Mouse (Mus musculus): Measurements from ENCODE around the gene Ube2j2. TPM values are rescaled to one million over a fixed set of nuclear protein-coding genes. Genes with fewer than 3 reads are reported as not detected.

The Ube2j2 gene
- polyA plus RNA-seq (2012; rRNA removed), result 114 and 144 TPM in 2 replicates

DNA sequence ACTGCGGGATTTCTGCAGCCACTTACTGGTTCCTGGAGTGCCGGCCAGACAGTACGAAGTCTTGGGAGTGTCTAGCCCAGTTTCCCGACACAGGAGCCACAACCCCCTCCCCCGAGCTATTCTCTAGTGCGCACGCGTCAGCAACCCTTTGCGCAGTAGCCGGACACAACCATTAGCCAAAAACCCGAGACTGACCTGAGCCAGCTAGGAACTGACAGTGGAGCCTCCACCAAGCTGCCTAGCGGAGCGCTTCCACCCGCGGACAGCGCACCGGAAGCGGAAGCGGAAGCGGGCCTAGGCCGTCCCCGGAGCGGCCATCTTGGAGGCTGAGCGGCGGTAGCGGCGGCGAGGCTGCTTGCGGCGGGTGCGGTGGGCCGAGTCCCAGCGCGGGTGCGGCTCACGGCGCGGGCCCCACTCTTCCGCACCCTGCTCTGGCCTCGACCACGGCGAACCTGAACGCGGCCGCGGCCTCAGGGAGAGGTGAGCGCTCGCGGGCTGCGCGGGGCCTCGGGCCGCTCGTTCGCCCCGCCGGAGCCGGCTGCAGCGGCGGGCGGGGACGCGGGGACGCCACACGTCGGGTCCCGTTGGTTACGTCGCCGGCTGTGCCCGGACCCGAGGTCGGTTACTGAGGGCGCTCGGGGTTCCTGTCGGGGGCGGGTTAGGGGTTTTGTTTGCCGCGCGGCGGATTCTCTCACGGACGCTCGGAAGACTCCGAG lies at the start of gene Ube2j2:
TSS of gene Ube2j2 (plus strand) at position 298 of the 716 bp plus-strand sequence.
- peak; percentile 99 for DNase-seq (ENCODE audit: low read depth)
- TF ChIP-seq POLR2A (IDR thresholded peaks at IDR 0.05; ENCODE audit: borderline replicate concordance, extremely low read depth, insufficient read depth, insufficient read length, poor library complexity, severe bottlenecking) (peak; percentile 97), CTCF (IDR thresholded peaks at IDR 0.05; ENCODE audit: borderline replicate concordance, extremely low read depth, insufficient read depth, insufficient read length) (no peak)

DNA sequence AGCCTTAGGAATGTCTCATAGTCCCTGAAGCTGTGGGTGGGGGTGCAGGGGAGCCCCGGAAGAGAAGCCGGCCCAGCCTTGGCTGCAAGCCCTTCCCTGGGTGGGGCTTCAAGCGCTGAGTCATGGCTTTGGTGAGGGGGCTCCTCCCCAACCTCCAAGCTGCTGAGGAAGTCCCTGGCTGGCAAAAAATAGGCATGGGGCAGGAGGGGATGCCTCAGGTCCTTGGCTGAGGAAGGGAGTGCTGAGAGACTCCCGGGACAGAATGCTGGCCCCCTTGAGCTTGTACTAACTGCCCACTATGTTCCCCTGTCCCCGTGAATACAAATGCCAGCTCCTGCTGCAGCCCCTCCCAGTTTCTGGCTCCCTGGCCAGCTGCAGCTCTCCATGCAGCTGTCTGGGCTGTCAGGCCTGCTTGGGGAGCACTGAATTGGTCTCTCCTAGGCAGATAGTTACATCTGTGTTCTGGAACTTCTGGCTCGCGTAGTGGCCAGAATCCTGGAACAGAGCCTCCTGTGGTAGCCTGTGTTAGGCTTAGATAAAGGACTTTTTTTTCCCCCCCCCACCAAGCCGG lies 49.2 kb upstream of the Ube2j2 start:
- no peak for TF ChIP-seq CTCF (IDR thresholded peaks at IDR 0.05; ENCODE audit: borderline replicate concordance, extremely low read depth, insufficient read depth, insufficient read length)
- TF ChIP-seq POLR2A (IDR thresholded peaks at IDR 0.05; ENCODE audit: borderline replicate concordance, extremely low read depth, insufficient read depth, insufficient read length, poor library complexity, severe bottlenecking), result no peak

DNA sequence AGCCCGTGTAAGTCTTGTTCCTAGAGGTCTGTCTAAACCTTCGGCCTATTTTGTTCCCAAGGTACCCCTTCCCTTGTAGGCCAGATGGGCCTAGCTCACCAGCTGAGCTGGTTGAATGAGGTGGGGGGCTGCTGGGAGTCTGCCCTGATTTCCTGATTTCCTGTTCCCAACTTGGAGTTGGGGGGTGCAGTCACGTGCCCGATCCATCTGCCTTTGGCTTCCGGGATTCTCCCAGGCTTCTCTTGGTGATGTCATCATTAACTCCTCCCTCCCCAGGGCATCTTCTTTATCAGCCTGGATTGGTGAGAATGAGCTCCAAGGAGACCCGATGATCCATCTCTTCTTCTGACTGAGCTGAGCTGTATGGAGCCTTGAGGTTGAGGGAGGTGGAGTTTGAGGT lies 48.4 kb upstream of the Ube2j2 start:
- TF ChIP-seq CTCF (IDR thresholded peaks at IDR 0.05; ENCODE audit: borderline replicate concordance, extremely low read depth, insufficient read depth, insufficient read length) (no peak), POLR2A (IDR thresholded peaks at IDR 0.05; ENCODE audit: borderline replicate concordance, extremely low read depth, insufficient read depth, insufficient read length, poor library complexity, severe bottlenecking) (no peak)
- DNase-seq (ENCODE audit: low read depth), result peak; percentile 79

More for the DNA sequence above, 49.2 kb upstream of the Ube2j2 start:
- DNase-seq (ENCODE audit: low read depth), result peak; percentile 26

DNA sequence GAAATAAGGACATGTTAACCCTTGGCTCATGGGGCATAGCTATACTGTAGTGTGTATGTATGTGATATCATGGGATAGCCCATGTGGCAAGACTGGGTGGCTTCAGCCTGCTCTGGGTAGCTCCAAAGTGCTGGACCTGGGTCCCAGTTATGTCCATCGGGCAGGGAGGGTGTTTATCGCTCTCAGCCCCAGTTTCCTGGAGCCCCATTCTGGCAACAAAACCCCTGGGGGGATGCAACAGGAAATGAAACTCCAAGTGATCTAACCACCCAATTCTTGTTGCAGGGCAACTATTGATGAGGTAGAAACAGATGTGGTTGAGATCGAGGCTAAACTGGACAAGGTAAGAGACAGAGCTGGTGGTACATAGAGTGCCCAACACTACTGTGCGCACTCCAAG lies 47.8 kb upstream of the Ube2j2 start:
- no peak for DNase-seq (ENCODE audit: low read depth)
- no peak for TF ChIP-seq CTCF (IDR thresholded peaks at IDR 0.05; ENCODE audit: borderline replicate concordance, extremely low read depth, insufficient read depth, insufficient read length)
- no peak for TF ChIP-seq POLR2A (IDR thresholded peaks at IDR 0.05; ENCODE audit: borderline replicate concordance, extremely low read depth, insufficient read depth, insufficient read length, poor library complexity, severe bottlenecking)

DNA sequence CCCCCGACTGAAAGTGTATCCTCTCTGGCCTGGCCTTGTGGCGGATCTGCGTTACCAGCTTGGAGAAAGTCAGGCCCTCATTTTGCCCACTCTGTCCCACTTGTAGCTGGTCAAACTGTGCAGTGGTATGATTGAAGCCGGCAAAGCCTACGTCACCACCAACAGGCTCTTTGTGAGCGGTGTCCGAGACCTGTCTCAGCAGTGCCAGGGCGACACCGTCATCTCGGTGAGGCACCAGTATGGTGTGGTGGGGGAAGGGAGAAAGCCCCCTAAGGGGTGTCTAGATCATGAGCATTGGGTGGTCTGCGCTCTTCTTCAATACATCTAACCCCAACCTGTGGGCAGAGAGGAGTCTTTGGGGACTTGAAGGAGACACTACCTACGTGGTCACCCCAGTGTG lies 47.2 kb upstream of the Ube2j2 start:
- DNase-seq (ENCODE audit: low read depth), result no peak
- TF ChIP-seq POLR2A (IDR thresholded peaks at IDR 0.05; ENCODE audit: borderline replicate concordance, extremely low read depth, insufficient read depth, insufficient read length, poor library complexity, severe bottlenecking) (no peak), CTCF (IDR thresholded peaks at IDR 0.05; ENCODE audit: borderline replicate concordance, extremely low read depth, insufficient read depth, insufficient read length) (no peak)

DNA sequence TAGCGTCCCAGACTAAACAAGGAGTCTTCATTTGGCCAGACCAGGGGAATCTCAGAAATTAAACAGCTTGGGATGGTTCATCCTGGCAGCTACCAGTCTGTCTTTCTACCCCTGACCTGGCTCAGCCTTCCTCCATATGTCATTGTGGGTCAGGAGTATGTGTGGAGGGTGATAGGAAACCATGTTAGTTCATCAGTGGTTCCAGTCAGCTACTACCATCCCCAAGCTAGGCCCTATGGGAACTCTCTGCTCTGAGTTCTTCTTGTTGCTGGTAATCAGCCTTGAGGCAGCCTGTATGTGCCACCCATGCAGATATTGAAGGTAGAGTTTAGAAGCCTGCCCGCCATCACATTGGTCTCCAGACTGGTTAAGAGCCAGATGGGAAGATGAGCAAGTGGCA lies 45.3 kb upstream of the Ube2j2 start:
- no peak for TF ChIP-seq CTCF (IDR thresholded peaks at IDR 0.05; ENCODE audit: borderline replicate concordance, extremely low read depth, insufficient read depth, insufficient read length)
- TF ChIP-seq POLR2A (IDR thresholded peaks at IDR 0.05; ENCODE audit: borderline replicate concordance, extremely low read depth, insufficient read depth, insufficient read length, poor library complexity, severe bottlenecking), result no peak
- DNase-seq (ENCODE audit: low read depth), result no peak

DNA sequence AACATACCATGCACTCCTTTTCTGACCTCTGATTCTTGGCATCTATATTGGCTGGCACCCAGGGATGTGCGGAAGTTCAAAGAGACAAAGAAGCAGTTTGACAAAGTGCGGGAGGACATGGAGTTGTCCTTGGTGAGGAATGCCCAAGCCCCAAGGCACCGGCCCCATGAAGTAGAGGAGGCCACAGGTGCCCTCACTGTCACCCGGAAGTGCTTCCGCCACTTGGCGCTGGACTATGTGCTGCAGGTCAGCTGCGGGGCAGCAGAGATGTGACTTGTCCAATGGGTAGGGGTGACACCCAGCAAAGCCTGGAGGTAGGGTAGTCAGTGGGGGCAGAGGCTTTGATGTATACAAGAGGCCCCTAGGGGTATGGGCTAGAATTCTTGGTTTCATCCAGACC lies 44.3 kb upstream of the Ube2j2 start:
- TF ChIP-seq CTCF (IDR thresholded peaks at IDR 0.05; ENCODE audit: borderline replicate concordance, extremely low read depth, insufficient read depth, insufficient read length) (no peak), POLR2A (IDR thresholded peaks at IDR 0.05; ENCODE audit: borderline replicate concordance, extremely low read depth, insufficient read depth, insufficient read length, poor library complexity, severe bottlenecking) (no peak)
- DNase-seq (ENCODE audit: low read depth), result no peak

DNA sequence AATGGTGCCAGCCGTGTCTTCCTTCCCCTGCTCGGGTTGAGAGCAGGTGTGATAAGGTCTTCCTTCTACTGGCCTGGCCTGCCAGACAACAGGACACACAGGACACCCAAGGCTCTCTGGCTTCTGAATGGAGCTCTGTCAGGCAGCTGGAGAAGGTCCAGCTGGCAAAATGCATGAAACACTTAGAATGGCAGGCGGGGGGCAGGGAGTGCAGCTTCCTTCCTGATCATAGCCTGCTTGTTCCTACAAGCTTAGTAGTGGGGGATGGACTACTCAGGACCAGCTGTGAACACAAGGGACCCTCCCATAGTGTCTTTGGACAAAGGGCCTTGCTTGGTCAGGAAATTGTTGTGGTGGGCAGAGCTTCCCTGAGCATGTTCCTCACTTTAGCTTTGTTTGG lies 42.4 kb upstream of the Ube2j2 start:
- TF ChIP-seq CTCF (IDR thresholded peaks at IDR 0.05; ENCODE audit: borderline replicate concordance, extremely low read depth, insufficient read depth, insufficient read length), result no peak
- peak; percentile 37 for DNase-seq (ENCODE audit: low read depth)

DNA sequence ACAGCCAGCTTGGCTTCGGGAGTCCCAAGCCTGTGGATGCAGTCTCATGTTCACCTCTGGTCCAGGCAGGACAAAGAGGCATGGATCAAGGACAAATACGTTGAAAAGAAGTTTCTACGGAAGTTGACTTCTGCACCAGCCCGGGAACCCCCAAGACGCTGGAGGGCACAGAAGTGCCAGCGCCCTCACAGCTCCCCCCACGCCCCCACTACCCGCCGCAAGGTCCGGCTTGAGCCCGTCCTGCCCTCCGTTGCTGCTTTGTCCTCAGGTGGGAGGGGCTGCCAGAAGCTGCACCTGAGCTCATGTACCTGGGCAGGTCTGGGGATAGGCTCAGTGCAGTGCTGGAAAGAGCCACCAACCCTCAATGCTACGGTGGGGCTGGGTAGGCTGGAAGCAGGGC lies 40.4 kb upstream of the Ube2j2 start:
- DNase-seq (ENCODE audit: low read depth), result no peak
- no peak for TF ChIP-seq POLR2A (IDR thresholded peaks at IDR 0.05; ENCODE audit: borderline replicate concordance, extremely low read depth, insufficient read depth, insufficient read length, poor library complexity, severe bottlenecking)
- TF ChIP-seq CTCF (IDR thresholded peaks at IDR 0.05; ENCODE audit: borderline replicate concordance, extremely low read depth, insufficient read depth, insufficient read length), result no peak

DNA sequence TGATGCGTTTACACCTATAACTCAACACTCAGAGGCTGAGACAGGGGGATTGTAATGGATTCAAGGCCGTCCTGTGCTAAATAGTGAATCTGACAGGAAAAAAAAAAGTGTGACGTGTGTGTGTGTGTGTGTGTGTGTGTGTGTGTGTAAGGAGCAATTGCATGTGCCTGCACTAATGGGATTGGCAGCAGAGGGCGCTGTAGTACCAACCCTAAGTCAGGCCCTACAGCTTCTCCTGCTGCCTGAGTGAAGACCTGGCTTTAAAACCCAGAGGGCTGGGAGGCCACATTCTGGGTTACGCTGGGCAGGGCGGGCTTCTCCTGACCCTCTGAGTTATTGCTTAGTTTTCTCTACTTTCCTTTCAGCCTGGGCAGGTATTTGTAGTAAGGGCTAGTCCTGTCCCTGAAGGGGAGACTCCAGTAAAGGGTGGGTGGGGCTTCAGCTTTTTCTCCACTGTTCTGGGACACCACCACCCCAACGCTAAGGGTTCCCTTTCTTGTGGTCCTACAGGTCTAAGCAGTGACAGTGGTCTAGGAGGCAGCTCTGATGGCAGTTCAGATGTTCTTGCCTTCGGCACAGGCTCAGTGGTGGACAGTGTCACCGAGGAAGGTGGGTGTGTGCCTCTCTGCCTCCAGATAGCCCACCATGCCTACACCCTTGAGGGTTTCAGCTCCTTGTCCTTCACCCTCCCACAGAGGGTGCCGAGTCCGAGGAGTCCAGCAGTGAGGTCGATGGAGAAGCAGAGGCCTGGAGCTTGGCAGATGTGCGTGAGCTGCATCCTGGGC lies 39.1 kb upstream of the Ube2j2 start:
- peak; percentile 27; the same call in 1 of the 2 replicates for TF ChIP-seq CTCF (IDR thresholded peaks at IDR 0.05; ENCODE audit: borderline replicate concordance, extremely low read depth, insufficient read depth, insufficient read length)
- no peak for TF ChIP-seq POLR2A (IDR thresholded peaks at IDR 0.05; ENCODE audit: borderline replicate concordance, extremely low read depth, insufficient read depth, insufficient read length, poor library complexity, severe bottlenecking)
- peak; percentile 35 for DNase-seq (ENCODE audit: low read depth)

DNA sequence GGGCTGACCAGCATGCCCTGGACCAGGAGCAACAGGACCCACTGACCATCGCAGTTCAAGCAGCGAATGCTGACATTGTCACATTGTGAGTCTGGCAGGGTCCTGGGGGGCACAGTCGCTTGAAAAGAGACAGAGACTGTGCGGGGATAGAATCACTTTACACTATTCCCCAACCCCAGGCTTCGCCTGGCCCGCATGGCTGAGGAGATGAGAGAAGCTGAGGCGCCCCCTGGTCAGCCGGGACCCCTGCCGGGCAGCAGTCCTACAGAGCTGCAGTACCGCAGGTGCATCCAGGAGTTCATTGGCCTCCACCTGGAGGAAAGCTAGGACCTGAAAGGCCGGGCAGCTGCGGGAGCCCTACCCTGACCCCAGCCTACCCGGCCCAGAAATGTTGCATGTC lies 38.0 kb upstream of the Ube2j2 start:
- TF ChIP-seq CTCF (IDR thresholded peaks at IDR 0.05; ENCODE audit: borderline replicate concordance, extremely low read depth, insufficient read depth, insufficient read length) (no peak), POLR2A (IDR thresholded peaks at IDR 0.05; ENCODE audit: borderline replicate concordance, extremely low read depth, insufficient read depth, insufficient read length, poor library complexity, severe bottlenecking) (no peak)
- DNase-seq (ENCODE audit: low read depth), result no peak

All from brain, embryonic 14.5 days (tissue).